Mouse (Mus musculus): ENCODE data around the gene Dennd2c.
A peak's percentile ranks its signal among the peaks of the same experiment; 100 is the strongest.
"Not testable (repeated sequence)": the region's sequence is repeated elsewhere in the genome, so short reads cannot be mapped to it uniquely, and the experiment has no call there.

Dennd2c gene

GRCm38 (mm10) chr3:103171505-103172267 is 69.3 kb downstream of the Dennd2c start, which contains the start of gene Bcas2:
Gene Bcas2 (plus strand): TSS chr3:103171655.
- peak; percentile 99 for DNase-seq

GRCm38 (mm10) chr3:103172615-103173014 is 70.2 kb downstream of the Dennd2c start:
- no peak for DNase-seq

DNA sequence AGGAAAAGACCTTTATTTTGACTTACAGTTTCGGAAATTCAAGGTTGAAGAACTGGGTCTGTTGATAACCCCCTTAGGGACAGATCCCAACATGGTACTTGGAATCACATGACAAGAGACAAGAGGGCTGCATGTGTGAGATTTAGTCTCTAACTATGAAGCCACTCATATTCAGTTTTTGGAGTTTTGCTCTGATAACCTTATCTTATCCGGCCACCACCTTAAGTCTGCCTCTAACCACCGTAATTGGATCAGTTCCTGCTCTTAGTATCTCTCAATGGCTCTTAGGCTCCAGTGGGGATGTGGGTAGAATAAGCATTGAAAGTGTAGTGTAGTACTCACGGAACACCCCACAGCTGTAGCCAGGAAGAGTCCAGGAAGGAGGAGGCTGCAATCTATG is 74.3 kb downstream of the Dennd2c start:
- DNase-seq, result no peak

- DNase-seq, result no peak
These were observed 77.1 kb downstream of the Dennd2c start for GRCm38 (mm10) chr3:103179527-103179926.

- DNase-seq, result no peak
These were observed 78.8 kb downstream of the Dennd2c start for GRCm38 (mm10) chr3:103181171-103181570.

DNA sequence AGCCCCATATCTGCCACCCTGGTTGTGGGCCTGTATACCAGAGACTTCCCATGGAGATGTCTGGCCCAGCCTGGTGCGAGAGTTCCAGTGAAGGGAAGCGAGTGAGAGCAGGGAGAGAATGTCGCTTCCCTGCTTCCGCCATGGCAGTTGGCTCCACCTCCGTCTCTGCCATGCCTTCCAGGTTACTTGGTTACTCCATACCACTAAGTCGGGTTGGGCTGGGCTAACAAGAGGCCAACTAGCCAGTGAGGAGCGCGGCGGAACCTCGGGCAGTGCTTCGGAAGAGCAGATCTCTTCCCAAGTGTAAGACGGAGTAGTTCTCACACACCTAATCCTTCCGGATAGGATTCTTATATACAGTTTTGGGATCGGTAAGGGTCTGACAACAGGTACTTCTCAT is 80.4 kb downstream of the Dennd2c start:
- DNase-seq, result no peak

DNA sequence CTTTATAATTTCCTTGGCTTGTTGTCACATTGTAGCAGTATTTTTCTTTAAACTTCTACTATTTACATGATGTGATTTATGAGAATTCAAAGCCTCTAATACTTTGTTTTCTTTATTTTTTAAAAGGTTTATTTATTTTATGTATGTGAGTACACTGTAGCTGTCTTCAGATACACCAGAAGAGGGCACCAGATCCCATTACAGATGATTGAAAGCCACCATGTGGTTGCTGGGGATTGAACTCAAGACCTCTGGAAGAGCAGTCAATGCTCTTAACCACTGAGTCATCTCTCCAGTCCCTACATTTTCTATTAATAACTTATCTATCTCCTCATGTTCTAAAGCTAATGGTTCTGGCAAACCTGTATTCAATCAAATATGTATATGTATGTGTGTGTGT is 82.1 kb downstream of the Dennd2c start:
- DNase-seq, result not testable (repeated sequence)

- DNase-seq, result no peak
These were observed 86.0 kb downstream of the Dennd2c start for GRCm38 (mm10) chr3:103188451-103188850.

DNA sequence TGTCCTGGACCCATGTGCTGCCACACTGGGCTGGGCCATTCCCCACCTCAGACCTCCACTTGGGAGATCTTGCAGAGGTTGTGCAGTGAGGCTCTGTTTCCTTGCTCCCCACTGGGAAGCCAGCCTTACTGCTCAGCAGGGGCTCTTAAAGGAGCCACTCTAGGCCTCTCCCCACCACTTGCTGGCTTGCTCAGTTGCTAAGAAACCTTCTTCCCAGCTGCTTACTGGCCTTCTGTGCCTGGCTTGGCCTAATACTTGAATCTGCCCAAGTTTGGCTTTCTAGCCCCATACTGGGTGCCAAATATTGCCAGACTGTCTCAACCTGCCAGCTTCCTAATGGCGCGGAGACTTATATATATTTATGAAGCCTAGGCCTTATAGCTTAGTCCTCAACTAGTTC is 86.5 kb downstream of the Dennd2c start:
- DNase-seq, result no peak

DNA sequence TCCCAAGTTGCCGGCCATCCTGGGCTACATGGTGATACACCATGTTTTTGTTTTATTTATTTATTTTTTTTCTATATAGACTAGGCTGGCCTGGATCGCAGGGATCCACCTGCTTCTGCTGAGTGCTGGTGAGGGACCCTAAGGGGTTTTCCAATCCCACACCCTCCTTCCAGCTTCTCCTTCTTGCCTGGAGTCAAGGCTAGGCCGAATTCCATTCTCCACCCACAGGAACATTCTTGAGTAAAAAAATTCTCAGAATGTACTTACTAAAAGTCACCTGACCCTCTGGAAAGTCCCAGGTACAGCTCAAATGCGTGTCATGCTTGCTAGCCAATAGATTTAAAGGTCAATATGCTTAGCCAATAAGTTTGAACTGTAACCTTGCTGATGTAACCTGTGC is 89.8 kb downstream of the Dennd2c start:
- DNase-seq, result no peak

DNA sequence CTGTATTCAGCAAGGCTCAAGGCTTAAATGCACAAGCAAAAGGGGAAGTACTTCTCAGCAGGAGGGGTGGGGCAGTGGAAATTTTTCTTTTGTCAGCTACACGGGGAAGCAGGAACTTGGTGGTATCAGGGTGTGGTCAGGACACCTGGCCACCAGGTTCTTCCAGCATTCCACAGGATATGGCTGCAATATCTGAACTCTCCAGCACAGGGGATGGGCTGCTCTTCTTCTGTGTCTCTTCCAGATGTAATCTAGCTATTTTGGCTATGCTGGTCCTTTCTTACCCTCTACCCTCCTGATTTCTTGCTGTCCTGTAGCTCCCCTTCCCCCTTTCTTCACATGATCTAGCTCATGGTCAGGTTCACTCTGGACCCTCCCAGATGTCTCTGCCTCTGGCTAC is 90.8 kb downstream of the Dennd2c start:
- no peak for DNase-seq

- no peak for DNase-seq
These were observed 94.0 kb downstream of the Dennd2c start for GRCm38 (mm10) chr3:103196320-103196823.

- no peak for DNase-seq
These were observed 97.0 kb downstream of the Dennd2c start for GRCm38 (mm10) chr3:103199386-103199785.

- not testable (repeated sequence) for DNase-seq
These were observed 98.7 kb downstream of the Dennd2c start for GRCm38 (mm10) chr3:103201105-103201504.

DNA sequence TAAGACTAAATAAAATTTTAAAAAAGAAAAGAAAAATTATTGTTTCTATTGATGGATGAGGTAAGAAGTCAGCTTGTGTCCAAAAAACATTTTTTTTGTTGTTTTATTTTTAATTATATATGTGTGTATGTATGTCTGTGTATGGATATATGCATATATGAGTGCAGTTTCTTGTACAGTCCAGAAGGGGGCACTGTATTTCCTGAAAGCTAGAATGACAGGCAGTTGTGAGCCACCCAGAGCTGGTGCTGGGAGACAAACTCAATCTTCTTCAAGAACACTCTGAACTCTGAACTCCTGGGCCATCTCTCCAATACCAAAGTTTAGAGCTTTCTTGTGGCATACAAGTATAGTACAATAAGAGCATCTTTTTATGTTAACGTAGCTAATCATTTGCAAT is 101.2 kb downstream of the Dennd2c start:
- DNase-seq, result no peak

- no peak for DNase-seq
These were observed 102.0 kb downstream of the Dennd2c start for GRCm38 (mm10) chr3:103204445-103204844.

DNA sequence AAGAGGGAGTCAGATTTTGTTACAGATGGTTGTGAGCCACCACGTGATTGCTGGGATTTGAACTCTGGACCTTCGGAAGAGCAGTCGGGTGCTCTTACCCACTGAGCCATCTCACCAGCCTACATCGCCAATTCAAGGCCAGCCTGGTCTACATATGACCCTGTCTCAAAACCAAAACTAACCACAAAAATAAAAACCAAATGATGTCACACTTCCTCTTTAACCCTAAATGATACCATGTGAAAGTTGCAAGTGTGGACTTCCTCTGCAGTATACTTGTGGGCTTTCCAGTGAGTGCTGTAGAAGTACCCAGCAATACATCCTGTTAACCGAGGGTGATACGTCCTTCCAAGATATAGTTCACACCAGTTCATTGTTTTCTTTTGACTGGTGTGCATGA is 104.0 kb downstream of the Dennd2c start:
- no peak for DNase-seq

GRCm38 (mm10) chr3:103207749-103208148 is 105.3 kb downstream of the Dennd2c start:
- no peak for DNase-seq

DNA sequence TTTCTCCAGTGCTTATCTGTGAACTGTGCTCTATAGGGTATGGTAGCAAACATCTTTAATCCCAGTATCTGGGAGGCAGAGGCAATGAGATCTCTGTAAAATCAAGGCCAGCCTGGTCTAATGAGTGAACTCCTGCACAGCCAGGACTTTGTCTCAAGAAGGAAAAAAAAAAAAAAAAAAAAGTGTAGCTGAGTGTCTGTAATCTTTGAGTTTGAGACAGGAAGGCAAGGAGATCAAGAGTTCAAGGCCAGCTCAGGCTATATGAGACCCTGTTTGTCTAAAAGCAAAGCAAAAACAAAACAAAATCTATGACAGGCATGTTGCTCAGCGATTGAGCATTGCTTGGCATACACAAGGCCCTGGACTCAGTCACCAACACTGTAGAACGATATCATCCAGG is 105.8 kb downstream of the Dennd2c start:
- no peak for DNase-seq

DNA sequence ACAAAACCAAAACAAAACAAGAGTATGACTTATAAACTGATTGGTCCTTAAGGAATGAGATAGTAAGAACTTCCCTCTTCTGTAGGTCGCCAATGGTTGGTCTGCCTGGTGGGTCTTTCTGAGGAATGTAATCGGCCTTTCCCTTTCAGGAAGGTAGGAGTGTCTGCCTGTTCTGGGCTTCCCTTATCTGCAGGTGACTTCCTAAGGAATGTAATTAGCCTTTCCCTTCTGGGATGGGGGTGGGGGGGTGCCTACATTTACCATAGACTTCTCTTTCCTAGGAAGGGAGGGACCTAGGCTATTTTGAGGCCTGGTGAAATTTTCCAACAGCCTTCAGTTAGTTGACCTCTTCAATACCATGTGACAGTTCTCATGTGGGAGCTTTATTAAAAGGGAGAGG is 108.7 kb downstream of the Dennd2c start:
- DNase-seq, result no peak

DNA sequence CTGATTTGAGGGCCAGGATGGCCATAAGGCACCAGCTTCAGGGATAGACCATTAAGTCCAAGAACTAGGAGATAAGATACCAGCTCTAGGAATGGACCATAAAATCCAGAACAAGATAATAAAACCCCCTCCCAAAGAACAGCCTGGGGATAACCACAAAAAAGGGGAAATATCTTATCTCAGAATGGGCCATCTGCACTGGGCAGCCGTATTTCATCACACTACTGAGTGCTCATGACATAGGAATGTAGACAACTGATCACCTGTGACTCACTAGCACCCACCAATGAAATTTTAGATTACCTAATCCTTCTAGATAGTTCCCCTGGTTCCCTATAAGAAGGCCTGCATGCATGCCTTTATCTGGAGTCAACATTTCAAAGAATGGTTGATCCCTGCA is 109.7 kb downstream of the Dennd2c start:
- DNase-seq, result no peak

GRCm38 (mm10) chr3:103213537-103213936 is 111.1 kb downstream of the Dennd2c start:
- no peak for DNase-seq

- no peak for DNase-seq
These were observed 112.3 kb downstream of the Dennd2c start for GRCm38 (mm10) chr3:103214593-103215285.

- not testable (repeated sequence) for DNase-seq
These were observed 113.0 kb downstream of the Dennd2c start for GRCm38 (mm10) chr3:103215399-103215798.

Measured in thymus, postnatal 14 days (tissue).